Mouse (Mus musculus): Measurements from ENCODE around the gene Gucd1. TPM values are rescaled to one million over a fixed set of nuclear protein-coding genes. Genes with fewer than 3 reads are reported as not detected.
"Not testable (repeated sequence)": the region's sequence is repeated elsewhere in the genome, so short reads cannot be mapped to it uniquely, and the experiment has no call there.

Gucd1 gene
- polyA plus RNA-seq, 1 experiment: 49.1 TPM

- DNase-seq: no peak
- no peak for TF ChIP-seq CTCF (IDR thresholded peaks at IDR 0.05; ENCODE audit: insufficient read depth, low read length)
- TF ChIP-seq POLR2A (IDR thresholded peaks at IDR 0.05; ENCODE audit: borderline replicate concordance, extremely low read depth, low read depth, low read length): no peak
- Histone ChIP-seq H3K4me3 (replicated peaks; ENCODE audit: extremely low read depth, low read depth, low read length) (no peak overlapping the region), H3K4me1 (ENCODE audit: control insufficient read depth, insufficient read depth, low read length) (no peaks in the 10 kb centered on the region)
- 80% methylated on average over 2 of the region's 2 CpGs for WGBS
These were observed 127.6 kb downstream of the Gucd1 start for GRCm38 (mm10) chr10:75390156-75390555.

GRCm38 (mm10) chr10:75378688-75379087 is 139.1 kb downstream of the Gucd1 start:
- TF ChIP-seq POLR2A (IDR thresholded peaks at IDR 0.05; ENCODE audit: borderline replicate concordance, extremely low read depth, low read depth, low read length) (no peak), CTCF (IDR thresholded peaks at IDR 0.05; ENCODE audit: insufficient read depth, low read length) (no peak)
- no peak for DNase-seq
- WGBS: 50% methylated on average over 10 of the region's 10 CpGs
- Histone ChIP-seq H3K4me1 (ENCODE audit: control insufficient read depth, insufficient read depth, low read length) (no peaks in the 10 kb centered on the region), H3K4me3 (replicated peaks; ENCODE audit: extremely low read depth, low read depth, low read length) (no peak overlapping the region)

- not testable (repeated sequence) for H3K4me1 ChIP-seq (ENCODE audit: control insufficient read depth, insufficient read depth, low read length); H3K4me3 ChIP-seq (replicated peaks; ENCODE audit: extremely low read depth, low read depth, low read length)
- 32% methylated on average over 16 of the region's 19 CpGs for WGBS
- DNase-seq: peak; percentile 28
These were observed 144.0 kb downstream of the Gucd1 start for GRCm38 (mm10) chr10:75373655-75374351.

- Histone ChIP-seq H3K4me3 (replicated peaks; ENCODE audit: extremely low read depth, low read depth, low read length) (peak overlapping the region; percentile 58), H3K4me1 (ENCODE audit: control insufficient read depth, insufficient read depth, low read length) (peaks cover 6% of the 10 kb centered on the region)
- TF ChIP-seq POLR2A (IDR thresholded peaks at IDR 0.05; ENCODE audit: borderline replicate concordance, extremely low read depth, low read depth, low read length) (0 out of 2 replicates have a peak, but pooled peaks have one; percentile 9), CTCF (IDR thresholded peaks at IDR 0.05; ENCODE audit: insufficient read depth, low read length) (no peak)
- 51% methylated on average over 6 of the region's 6 CpGs for WGBS
- DNase-seq: no peak
These were observed 152.5 kb downstream of the Gucd1 start for GRCm38 (mm10) chr10:75365231-75365633.

- WGBS: 43% methylated on average over 9 of the region's 9 CpGs
- no peak for TF ChIP-seq CTCF (IDR thresholded peaks at IDR 0.05; ENCODE audit: insufficient read depth, low read length)
- TF ChIP-seq POLR2A (IDR thresholded peaks at IDR 0.05; ENCODE audit: borderline replicate concordance, extremely low read depth, low read depth, low read length): no peak
- DNase-seq: no peak
- Histone ChIP-seq H3K4me3 (replicated peaks; ENCODE audit: extremely low read depth, low read depth, low read length) (no peak overlapping the region), H3K4me1 (ENCODE audit: control insufficient read depth, insufficient read depth, low read length) (peaks cover 6% of the 10 kb centered on the region)
These were observed 153.0 kb downstream of the Gucd1 start for GRCm38 (mm10) chr10:75364796-75365195.

GRCm38 (mm10) chr10:75364214-75364690 is 153.5 kb downstream of the Gucd1 start:
- WGBS: 6% methylated on average over 1 of the region's 1 CpGs
- H3K4me3 ChIP-seq (replicated peaks; ENCODE audit: extremely low read depth, low read depth, low read length); DNase-seq; H3K4me1 ChIP-seq (ENCODE audit: control insufficient read depth, insufficient read depth, low read length): not testable (repeated sequence)

- no peak overlapping the region for H3K4me3 ChIP-seq (replicated peaks; ENCODE audit: extremely low read depth, low read depth, low read length)
- peaks cover 4% of the 10 kb centered on the region for H3K4me1 ChIP-seq (ENCODE audit: control insufficient read depth, insufficient read depth, low read length)
- TF ChIP-seq POLR2A (IDR thresholded peaks at IDR 0.05; ENCODE audit: borderline replicate concordance, extremely low read depth, low read depth, low read length) (no peak), CTCF (IDR thresholded peaks at IDR 0.05; ENCODE audit: insufficient read depth, low read length) (no peak)
- no peak for DNase-seq
- 66% methylated on average over 4 of the region's 4 CpGs for WGBS
These were observed 162.4 kb downstream of the Gucd1 start for GRCm38 (mm10) chr10:75355341-75355740.

- DNase-seq; H3K4me1 ChIP-seq (ENCODE audit: control insufficient read depth, insufficient read depth, low read length); H3K4me3 ChIP-seq (replicated peaks; ENCODE audit: extremely low read depth, low read depth, low read length): not testable (repeated sequence)
- WGBS: 44% methylated on average over 9 of the region's 9 CpGs
These were observed 163.9 kb downstream of the Gucd1 start for GRCm38 (mm10) chr10:75353838-75354241.

GRCm38 (mm10) chr10:75352541-75352940 is 165.2 kb downstream of the Gucd1 start:
- 97% methylated on average over 12 of the region's 12 CpGs for WGBS
- no peak for DNase-seq
- no peak overlapping the region for H3K4me3 ChIP-seq (replicated peaks; ENCODE audit: extremely low read depth, low read depth, low read length)
- H3K4me1 ChIP-seq (ENCODE audit: control insufficient read depth, insufficient read depth, low read length): peaks cover 4% of the 10 kb centered on the region
- TF ChIP-seq POLR2A (IDR thresholded peaks at IDR 0.05; ENCODE audit: borderline replicate concordance, extremely low read depth, low read depth, low read length) (no peak), CTCF (IDR thresholded peaks at IDR 0.05; ENCODE audit: insufficient read depth, low read length) (no peak)

- 67% methylated on average over 5 of the region's 5 CpGs for WGBS
- TF ChIP-seq CTCF (IDR thresholded peaks at IDR 0.05; ENCODE audit: insufficient read depth, low read length): no peak
- no peak for TF ChIP-seq POLR2A (IDR thresholded peaks at IDR 0.05; ENCODE audit: borderline replicate concordance, extremely low read depth, low read depth, low read length)
- DNase-seq: no peak
These were observed 167.2 kb downstream of the Gucd1 start for GRCm38 (mm10) chr10:75350564-75350963.

More at GRCm38 (mm10) chr10:75350564-75350963, 167.2 kb downstream of the Gucd1 start:
- Histone ChIP-seq H3K4me1 (ENCODE audit: control insufficient read depth, insufficient read depth, low read length) (no peaks in the 10 kb centered on the region), H3K4me3 (replicated peaks; ENCODE audit: extremely low read depth, low read depth, low read length) (no peak overlapping the region)
